ENCODE assay signal across 16 mouse cellular contexts in genomic region chr7:130897201-130897600, GRCm38 (mm10).
"Had no signal": no experiment of that assay in that cellular context is flagged by ENCODE, and none has a peak within 500 bp of the region (broad histone marks: within the 10 kb centered on the region; RNA-seq: fewer than 3 reads in every experiment).

No protein-coding gene starts in this region.

- DNase-seq: retina, postnatal 1 day; right cerebral cortex, adult 18-20 months; right cerebral cortex, postnatal 14 days; right cerebral cortex, postnatal 25 days; right cerebral cortex, postnatal 4 days; spleen, adult 18-20 months; thymus, adult 18-20 months; thymus, adult 2 months; thymus, postnatal 14 days; thymus, postnatal 25 days; thymus, postnatal 36 days; thymus, postnatal 4 days had no signal

- H3K27ac ChIP-seq: neural tube, embryonic 13.5 days; neural tube, embryonic 15.5 days; stomach, embryonic 15.5 days; stomach, postnatal 0 days had no signal

- H3K4me1 ChIP-seq: neural tube, embryonic 13.5 days; neural tube, embryonic 15.5 days; stomach, embryonic 15.5 days had no signal

- H3K4me2 ChIP-seq: neural tube, embryonic 13.5 days; neural tube, embryonic 15.5 days; stomach, embryonic 15.5 days had no signal

- H3K27me3 ChIP-seq: neural tube, embryonic 13.5 days; neural tube, embryonic 15.5 days; stomach, embryonic 15.5 days had no signal

- H3K9me3 ChIP-seq: neural tube, embryonic 13.5 days; neural tube, embryonic 15.5 days; stomach, embryonic 15.5 days had no signal

- H3K9ac ChIP-seq: neural tube, embryonic 13.5 days; neural tube, embryonic 15.5 days; stomach, embryonic 15.5 days had no signal

- H3K4me3 ChIP-seq: neural tube, embryonic 13.5 days; neural tube, embryonic 15.5 days; stomach, embryonic 15.5 days had no signal
